Mouse (Mus musculus) testis, postnatal 10 days (tissue): ENCODE measurements around the gene Utp11.

Experiments
- DNase-seq: peaks from one replicate; pipeline ENCODE4 v3.0.0; 2021; ENCODE audit warnings: low spot score

Gene Utp11

DNA sequence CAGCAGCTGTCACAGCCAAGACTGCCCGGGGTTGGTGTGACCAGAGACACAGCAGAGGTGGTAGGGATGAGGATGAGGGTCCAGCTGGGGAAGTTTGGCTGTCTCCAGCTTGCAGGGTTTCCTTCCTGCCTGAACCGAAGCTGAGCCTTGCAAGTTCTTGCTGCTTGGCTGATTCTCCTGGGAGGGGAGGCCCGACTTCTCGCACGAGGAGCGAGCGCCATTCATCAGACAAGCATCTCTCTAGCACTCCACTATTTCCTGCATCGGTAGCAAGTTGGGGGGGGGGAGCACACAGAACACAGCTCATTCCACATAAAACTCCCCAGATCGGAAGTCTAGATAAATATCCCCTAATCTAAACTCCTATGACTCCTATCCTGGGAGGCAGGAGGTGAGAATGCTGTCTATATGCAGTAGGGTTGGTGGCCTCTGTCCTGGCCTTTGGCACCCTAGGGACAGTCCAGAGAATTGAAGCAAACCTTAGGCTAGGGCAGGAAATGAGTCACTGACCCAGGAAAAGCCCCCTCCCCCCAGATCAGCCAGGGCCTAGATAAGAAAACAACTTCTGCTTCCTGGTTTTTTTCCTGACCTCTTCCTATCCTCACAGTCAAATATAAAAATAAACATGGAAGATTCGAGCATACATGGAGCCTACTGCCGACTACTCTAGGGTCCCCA is 11.5 kb upstream of the Utp11 start:
- peak; percentile 47 for DNase-seq

DNA sequence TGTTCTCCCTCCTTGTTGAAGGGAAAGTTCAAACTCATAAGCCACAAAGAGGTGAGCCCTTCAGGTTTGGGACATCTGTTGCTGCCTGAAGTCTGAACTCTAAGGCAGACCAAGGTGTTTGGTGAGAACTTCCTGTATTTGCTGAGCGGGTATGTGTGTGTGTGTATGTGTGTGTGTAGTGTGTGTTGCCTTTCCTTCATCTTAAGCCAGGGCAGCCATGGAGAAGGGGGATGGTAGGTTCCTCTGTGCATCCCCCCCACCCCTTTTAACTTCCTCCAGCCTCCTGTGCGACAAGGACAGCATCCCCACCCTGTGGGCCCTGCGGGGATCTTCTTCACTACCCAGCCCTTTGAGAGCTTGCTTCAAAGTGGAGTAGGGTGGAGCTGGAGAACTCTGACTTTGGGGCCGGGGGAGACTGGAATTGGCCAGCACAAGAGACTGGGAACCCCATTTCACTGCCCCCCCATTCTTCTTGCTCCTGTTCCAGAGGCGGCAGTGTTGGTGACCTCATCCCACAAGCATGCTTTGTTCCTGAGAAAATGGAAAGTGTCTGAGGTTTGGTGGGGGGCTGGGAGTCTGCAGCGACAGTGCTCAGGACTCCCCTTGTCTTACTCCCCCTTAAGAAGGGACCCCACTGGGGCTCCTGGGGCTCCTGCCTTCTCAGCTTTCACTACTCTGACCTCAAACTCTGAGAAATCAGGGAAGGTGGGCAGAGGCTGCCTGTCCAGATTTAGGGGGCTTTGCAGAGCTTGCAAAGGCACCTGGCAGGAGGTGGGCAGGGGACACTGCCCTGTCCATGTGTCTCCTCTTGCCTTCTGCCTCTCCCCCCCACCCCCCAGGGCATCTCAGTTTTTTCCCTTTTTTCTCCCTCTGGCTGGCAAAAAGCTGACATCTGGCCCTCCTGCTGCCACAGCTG is 10.7 kb upstream of the Utp11 start:
- DNase-seq: no peak

DNA sequence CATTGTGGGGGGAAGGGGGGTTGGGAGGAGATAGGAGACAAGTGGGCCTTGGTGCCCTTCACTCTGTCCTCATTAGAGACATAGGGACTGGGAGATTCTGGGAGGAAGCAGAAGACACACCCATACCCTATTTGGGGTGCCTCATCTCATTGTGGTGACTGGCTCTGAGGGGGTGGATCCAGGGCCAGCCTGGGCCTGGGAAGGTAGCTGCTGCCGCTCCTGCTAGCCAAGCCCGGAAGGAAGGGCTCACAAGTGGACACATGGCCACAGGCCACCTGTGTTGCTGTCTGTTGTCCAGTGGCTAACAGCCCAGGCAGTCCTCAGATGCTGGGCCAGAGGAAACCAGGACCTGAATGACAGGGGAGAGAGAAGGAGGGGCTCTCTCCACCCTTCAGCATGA is 10.0 kb upstream of the Utp11 start:
- no peak for DNase-seq

DNA sequence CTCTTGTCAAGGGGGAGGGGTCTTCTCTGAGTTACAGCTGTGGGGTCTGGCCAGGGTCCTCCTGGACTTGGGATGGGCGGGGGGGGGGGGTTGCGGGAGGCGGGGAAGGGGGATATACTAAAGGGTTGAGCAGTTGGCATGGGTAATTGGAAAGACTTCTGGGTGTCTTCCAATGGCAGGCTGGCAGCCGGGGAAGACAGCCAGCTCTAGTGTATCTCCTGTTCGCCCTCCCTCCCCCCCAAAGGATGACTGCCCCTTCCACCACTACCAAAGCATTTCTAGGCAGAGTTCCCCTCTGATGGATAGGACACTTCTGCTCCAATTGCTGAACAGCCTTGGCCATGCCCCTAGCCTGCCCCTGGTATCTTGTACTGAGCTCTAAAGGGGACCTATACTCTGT is 8.5 kb upstream of the Utp11 start:
- no peak for DNase-seq

DNA sequence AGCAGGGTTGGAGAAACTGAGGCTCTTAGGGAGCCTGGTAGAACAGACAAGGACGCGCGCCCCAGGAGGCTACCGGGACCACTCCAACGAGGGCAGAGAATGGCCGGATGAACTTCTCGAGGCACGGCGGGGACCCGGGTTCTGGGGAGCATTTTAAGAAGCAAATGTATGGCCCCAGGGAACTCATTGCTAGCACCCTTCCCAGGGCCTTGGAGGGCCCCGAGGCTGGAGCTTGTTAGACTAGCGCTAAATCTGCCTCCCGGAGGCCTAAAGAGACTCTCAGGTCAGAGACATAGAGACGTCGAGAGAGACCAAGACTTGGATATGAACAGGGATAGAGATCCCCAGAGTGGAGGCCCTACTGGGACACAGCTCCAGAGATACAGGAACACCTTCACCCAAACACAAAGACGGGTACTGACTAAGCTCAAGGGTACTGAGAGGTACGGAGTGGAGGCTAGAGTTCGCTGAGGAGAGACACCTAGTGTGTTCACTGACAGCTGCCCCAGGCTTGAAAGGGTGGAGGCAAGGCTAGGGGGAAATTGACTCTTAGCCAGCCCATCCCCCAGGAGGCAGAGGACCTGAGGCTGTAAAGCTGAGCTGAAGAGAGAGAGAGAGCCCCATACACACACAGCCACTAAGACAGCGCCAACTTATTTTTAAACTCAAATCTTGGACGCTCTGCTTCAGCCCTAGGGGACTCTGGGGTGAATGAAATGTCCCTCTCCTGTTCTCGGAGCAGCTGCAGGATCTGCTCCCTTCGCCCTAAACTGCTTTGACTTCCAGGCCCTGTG is 7.8 kb upstream of the Utp11 start:
- peak; percentile 51 for DNase-seq

DNA sequence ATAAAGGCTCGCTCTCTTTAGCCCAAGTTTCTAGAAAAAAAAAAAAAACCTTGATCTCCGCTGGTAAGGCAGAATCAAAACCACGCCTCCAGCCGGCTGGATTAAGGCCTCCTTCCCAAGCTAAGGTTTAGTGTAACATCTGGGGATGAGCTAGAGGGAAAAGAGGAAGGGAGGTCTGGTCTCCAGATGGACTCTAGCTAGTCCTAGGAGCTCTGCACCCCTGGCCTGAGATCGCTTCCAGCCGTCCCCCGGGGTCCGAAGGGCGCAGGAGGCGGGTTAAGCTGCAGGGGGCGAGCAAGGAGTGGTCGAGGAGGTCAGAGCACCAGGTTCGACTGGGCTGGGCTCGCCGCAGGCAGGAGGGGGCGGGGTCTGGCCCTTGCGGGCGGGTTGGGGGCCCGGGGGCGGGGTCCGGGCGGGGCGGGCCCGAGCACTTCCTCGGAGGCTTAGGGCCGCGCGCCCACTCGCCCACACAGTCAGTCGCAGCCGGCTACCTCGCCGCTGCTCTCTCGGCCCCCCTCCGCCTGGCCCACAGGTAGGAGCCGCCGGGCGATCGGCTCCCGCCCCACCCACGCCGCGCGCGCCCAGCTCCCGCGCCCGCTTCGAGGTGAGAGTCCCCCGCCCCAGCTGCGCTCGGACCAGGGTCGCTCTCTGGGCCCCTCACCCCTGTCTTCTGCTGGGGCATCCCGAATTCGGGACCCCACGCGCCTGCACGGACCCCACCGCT is 7.0 kb upstream of the Utp11 start, which contains the start of gene Fhl3:
TSS of gene Fhl3 (plus strand) at position 454 of the 724 bp plus-strand sequence.
- peak; percentile 84 for DNase-seq

DNA sequence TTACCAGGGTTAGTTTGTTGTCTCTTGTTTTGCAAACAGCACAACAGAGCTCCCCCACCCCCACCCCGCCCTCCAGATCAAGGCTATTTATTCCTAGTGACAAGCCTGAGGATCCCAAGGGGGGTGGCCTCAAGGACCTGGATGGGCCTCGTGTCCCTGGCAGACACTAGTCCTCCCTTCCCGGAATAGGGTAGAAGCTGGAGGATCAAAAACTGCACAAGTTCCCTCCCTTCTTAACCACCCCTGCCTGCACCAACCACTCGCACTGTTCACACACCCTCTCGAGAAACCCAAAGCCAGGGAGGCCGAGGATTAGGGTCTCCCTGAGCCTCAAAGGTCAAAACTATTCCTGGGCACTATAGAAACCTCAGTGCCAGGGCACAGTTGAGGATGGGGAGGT is 6.4 kb upstream of the Utp11 start:
- DNase-seq: no peak

DNA sequence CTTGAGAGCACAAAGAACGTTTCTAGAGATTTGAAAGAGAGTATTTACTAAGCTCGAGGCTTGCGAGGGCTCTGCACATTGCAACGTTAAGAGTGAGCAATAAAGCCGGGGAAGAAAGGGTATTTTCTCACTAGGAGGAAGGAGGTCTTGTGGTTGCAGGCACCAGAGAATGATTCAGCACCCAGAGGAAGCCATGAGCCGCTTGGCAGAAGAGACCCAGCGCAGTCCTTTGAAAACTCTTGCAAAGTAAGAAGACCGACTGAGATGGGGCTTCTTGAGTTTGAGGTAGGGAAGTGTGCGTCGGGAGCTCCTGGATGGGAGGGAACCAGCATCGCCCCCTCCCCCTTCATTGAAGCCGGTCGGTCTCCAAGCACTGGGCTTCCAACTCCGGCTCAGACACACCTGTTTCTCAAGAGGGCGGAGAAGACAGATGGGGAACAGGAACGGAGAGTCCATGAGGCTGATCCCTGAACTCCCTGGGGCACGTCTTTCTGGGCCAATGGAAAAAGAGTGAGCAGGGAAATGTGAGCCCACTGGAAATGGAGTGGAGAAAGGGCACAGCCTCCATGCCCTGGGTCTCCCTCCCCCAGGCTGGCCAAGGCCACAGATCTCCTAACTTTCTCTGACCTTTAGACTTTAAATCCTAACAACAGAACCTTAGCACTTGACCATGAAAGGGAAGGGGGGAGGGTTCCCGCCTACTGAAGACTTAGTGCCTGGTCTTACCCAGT is 2.6 kb upstream of the Utp11 start:
- DNase-seq: no peak

DNA sequence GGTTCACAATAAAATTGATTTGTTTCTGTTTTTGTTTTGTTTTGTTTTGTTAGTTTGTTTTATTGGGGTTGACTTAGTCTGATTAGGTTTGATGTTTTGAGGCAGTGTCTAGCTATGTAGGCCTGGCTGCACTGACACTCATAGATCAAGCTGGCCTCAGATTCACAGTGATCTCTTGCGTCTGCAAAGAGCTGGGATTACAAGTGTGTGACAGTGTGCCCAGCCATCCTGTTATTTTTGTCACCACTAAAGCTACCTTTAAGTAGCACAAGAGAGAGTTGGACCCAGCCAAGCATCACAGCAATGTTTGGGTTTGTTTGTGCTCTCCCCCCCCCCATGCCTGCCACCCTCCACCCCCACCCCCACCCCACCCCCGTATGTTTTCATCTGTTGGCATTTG is 1.2 kb upstream of the Utp11 start:
- DNase-seq: no peak

DNA sequence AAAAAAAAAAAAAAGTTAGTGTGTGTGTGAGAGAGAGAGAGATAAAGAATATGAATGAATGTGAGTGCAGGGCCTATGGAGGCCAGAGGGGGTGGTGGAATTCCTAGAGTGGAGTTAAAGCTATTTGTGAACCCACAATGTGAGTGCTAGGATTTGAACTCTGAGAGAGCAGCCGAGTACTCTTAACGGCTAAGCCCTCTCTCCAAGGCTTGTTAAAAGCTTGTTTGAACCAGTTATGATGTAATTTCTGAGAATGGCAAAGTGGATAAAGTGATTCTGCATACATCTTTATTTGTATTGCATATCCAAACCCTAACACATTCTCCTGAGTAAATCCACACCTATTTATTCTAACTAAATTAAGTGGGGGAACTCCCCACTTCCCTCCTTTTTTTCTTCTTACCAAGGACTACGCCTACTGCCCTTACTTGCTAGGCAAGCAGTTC is 961 bp downstream of the Utp11 start:
- DNase-seq: no peak

DNA sequence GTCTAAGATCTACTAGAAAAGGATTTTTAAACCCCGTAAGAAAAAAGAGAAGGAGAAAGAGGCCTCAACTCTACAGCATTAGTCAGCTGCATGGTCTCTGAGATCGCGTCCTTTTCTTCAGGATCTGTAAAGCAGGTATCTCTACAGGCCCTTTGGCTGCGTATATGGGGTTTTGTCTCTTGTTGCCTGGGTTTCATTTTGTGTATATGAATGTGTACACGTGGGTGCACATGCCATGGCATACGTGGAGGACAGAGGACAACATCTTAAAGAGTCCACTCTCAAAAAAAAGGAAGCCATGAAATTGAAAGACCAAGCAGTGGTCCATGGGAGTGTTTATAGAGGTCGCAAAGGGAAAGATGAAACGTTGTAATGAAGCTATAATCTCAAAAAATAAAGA is 1.9 kb downstream of the Utp11 start:
- peak; percentile 23 for DNase-seq

DNA sequence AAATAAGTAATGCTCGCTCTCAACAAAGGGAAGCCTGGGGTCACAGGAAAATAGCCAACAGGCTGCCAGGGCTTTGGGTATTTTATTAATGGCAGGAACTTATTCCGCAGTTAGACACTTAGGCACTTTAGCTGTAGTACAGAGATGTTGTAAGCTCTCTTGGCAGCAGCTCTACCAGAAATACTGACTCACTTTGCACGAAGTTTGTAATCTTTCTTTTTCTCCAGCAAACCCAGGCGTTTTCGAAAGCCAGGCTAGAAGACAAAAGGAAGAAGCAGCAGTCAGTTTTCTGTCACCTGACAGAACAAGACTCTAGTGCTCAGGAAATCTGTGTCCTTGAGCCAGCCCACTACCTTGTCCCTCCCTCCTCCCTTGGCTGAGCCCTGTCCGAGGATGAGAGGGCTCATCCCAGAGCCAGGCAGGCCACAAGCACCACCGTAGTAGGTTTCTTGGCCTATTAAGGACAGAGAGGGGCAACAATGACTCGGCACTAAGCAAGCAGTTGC is 7.5 kb downstream of the Utp11 start:
- no peak for DNase-seq

DNA sequence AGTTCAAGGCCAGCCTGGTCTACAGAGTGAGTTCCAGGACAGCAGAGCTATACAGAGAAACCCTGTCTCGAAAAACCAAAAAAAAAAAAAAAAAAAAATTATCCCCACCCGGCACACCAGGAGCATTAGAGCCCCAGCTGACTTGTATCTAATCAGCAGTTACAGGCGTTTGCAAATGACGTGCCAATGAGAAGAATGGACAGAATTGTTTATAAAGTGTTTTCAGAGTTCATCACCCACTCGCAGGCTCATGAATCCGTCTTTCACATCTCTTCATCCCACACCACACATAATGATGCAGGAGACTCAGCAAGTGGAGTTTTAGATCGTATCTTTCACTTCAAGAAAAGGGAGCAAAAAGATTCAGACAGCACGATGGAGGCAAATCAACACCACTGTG is 7.9 kb downstream of the Utp11 start:
- no peak for DNase-seq

DNA sequence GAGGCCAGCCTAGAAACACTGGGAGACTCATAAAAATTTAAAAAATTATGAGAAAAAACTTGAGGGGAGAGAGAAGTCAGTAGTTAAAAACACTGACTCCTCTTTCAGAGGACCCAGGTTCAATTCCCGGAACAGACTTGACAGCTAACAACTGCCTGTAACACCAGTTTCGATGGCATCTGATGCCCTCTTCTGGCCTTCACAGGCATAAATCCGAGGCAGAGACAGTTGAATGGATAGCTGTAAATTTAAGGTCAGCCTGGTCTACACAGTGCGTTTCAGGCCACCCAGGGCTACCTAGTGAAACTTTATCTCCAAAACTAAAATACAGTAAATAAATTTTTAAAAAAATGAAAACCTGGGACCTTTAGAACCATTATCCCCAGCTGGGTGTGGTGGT is 8.4 kb downstream of the Utp11 start:
- no peak for DNase-seq

DNA sequence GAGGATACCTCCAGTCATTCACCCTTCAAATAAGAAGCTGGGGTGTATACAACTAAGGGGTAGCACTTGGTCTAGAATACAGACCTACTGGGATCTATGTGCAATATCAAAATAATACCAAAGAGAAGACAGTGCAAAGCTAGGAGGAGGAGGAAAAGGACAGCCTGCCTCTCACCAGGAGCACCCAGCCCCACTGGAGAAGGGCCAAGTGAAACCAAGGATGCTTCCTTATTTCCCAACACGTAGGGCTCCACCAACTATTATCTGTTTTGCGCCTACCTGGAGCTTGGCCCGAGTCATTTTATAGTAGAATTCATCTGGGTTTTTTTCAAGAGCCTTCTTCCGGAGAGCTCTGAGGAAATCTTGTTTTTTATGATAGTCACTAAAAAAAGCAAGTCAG is 9.9 kb downstream of the Utp11 start:
- DNase-seq: no peak

DNA sequence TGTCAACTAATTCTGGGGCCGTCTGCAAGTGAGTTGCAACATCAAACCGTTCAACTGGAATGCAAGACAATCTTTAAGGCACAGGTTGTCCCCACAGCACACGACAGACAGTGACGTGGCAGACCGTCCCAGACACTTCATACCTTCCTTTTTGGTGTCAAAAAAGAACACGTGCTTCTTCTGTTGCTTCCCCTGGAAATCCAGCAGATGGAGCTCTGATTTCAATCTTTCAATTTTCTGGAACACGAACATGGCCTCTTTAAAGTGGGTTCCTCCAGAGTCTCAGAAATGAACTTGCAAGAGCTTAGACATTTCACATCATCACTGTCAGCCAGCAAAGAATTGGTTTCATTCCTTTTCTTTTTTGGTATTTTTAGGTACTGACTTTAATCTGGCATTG is 11.1 kb downstream of the Utp11 start:
- no peak for DNase-seq

DNA sequence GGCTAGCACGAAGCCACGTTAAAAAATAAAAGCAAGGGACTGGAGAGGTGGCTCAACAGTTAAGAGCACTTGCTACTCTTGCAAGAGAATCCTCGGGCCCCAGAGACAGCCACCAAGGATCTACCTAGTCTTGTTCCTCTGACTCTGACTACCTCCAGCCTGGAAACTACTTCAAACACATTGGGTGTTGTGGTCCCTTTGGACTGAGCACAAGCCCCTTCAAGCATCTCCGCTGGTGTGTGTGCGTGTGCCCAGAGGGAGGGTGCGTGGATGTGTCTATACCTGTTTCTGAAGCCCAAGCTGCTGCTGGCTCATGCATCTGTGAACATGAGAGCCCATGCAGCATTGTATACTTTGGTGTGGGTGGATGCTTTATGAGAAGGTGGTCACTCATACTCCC is 17.4 kb downstream of the Utp11 start:
- DNase-seq: no peak

DNA sequence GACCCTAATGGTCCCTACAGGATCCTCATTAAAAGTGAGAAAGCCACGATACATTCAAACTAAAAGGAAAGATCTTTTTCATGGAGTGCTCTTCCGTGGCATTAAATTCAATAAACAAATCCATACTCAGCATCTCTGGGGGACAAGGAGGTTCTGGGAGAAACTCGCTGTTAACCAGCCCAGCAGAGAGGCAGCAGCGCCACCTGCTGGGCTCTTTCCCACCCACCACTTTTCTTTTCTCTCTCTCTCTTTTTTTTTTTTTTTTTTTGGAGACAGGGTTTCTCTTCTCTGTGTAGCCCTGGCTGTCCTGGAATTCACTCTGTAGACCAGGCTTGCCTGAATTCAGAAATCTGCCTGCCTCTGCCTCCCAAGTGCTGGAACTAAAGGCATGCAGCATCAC is 18.4 kb downstream of the Utp11 start:
- DNase-seq: peak; percentile 81

DNA sequence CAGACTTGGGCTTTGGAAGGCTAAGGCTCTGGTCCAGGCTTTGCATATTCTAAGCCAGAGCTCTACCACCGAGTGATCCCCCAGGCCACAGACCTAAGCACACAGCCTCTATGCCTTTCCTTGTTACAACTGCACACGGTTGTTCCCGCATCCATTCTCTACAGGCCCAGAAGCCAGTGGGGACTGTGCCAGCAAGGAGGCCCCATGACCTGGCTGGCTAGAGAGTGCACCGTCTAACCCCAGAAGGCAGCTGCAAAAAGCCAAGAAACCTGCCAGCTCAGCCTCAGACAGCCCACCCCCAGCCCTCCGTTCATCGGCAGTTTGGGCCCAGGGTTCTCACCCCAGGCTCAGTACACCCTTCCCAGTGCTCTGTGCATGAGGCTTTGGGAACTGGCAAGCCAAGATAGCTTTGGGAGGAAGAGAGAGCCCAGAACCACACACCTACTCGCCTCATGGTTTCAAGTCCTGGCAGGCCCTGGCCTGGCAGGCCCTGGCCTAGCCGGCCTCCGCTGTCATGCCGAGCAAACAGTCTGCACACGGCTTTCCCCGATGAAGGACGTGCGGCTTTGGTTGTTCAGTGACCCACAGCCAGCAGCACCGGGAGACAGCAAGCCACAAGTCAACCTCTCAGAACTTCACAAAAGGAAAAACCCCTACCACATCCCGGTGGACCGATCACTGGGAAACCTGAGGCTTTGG is 18.9 kb downstream of the Utp11 start:
- no peak for DNase-seq
